Mouse (Mus musculus) left cerebral cortex, adult 18-20 months (tissue): ENCODE measurements around the gene Tmtc3. TPM values are rescaled to one million over a fixed set of nuclear protein-coding genes. Genes with fewer than 3 reads are reported as not detected.
A peak's percentile ranks its signal among the peaks of the same experiment; 100 is the strongest.
"Not testable (repeated sequence)": the region's sequence is repeated elsewhere in the genome, so short reads cannot be mapped to it uniquely, and the experiment has no call there.

Source experiments
- DNase-seq, 2 experiments: peaks; one replicate each; pipeline ENCODE4 v3.0.0; 2021 to 2022; ENCODE audit warnings: low spot score in 2 of 2, mixed read lengths in 1 of 2
- long read RNA-seq, 2 experiments: library from polyadenylated mRNA; stranded (forward); transcript quantifications; one replicate each; pipeline ENCODE4 v2.0.0; 2021
- total RNA-seq, 2 experiments: library from RNA; stranded (reverse); gene quantifications; 2 replicates each; pipeline ENCODE4 v1.2.3; 2021

Tmtc3 gene
- total RNA-seq: 10 to 100 TPM; 12.7 to 16.3 TPM
- long read RNA-seq, experiment 1, full-length matches to known transcripts: 1 of 4 reads
- long read RNA-seq, experiment 1, partial matches to known transcripts: 0 of 4 reads
- long read RNA-seq, experiment 1, other reads (novel, unspliced or antisense): 3 of 4 reads
- long read RNA-seq, experiment 2, full-length matches to known transcripts: 1 of 4 reads
- long read RNA-seq, experiment 2, partial matches to known transcripts: 1 of 4 reads
- long read RNA-seq, experiment 2, other reads (novel, unspliced or antisense): 2 of 4 reads

DNA sequence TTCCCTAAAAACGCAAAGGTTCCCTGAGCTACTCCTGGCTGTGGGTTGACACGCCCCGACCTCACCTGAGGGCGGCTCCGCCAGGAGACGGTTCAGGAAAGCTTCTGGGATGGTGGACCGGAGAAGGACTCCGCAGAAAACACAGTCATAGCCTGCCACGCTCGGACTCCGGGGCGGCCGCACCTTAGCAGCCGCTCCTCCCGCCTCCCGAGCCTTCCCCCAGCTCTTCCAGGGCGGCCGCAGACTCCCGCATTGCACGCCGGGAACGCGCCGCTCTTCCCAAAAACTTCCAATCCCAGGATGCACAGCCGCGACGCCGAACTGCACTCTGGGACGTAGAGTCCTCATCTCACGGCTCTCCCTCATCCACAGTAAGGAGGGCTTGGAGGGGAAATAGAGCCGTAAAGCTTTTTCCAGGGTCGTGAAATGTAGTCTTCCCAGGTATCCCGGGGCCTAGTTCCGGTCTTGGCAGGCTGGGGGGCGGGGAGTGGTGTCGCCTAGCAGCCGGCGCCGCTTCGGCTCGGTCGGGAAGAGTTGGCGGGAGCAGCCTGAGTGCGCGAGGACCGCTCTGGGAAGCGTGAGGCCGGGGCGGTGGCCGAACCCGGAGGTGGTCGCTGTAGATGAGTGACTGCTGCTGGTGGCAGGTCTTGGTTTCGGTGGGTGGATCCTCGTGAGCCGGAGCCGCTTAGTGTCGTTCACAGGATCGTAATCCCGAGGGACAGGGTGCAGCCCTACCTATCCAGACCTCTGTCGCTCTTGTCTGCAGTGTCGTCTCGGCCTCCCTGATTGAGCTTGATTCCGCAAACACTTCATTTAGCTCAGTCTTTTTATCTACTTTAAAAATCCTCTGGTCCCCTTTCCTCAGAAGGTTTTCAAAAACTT is at the start of gene Tmtc3, which contains the start of gene Cep290:
Gene Tmtc3, minus strand, starts transcription at position 254 of the 882 bp plus-strand sequence.
Gene Cep290, plus strand, starts transcription at position 462 of the 882 bp plus-strand sequence.
- peak; percentile 97 to 98 for DNase-seq

GRCm38 (mm10) chr10:100524499-100525390 is 37.6 kb upstream of the Tmtc3 start:
- DNase-seq: no peak

GRCm38 (mm10) chr10:100522330-100522729 is 35.2 kb upstream of the Tmtc3 start:
- DNase-seq: no peak

- no peak for DNase-seq
Measured at GRCm38 (mm10) chr10:100521617-100522016, 34.5 kb upstream of the Tmtc3 start.

DNA sequence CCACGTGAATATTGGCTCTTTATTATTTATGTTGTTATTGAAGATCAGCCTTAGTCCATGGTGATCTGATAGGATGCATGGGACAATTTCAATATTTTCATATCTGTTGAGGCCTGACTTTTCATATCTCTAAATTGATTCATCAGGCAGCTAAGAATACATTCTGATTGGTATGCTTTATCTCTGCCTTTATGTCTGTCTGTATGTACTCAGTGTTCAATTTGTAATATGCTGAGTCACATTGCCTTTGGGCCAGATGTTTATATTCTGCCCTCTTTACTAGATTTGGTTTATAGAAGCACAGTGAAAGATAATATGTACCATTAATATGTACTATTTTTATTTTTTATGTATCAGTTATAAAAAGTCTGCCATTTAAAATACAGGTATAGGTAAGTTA is 21.0 kb upstream of the Tmtc3 start:
- DNase-seq: no peak

- DNase-seq: no peak
Measured at GRCm38 (mm10) chr10:100498309-100498708, 11.2 kb upstream of the Tmtc3 start.

DNA sequence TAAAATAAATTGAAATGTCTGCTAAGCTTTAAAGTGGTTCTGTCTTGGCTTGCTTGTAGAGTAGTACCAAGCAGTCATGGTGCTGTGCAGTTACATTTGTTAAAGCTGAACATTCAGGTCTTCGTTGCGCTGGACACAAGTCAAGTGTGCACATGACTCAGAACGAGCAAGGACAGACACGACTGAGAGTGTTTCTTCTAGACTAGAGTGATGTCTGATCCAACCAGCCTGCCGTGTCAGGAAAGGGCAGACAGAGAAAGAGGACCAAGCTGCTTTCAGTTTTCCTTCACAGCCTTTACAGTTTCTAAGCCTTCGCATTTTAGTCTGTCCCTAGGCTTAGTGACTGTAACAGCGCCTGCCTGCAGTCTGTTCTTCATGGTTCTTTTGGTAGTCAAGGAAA is 4.8 kb upstream of the Tmtc3 start:
- no peak for DNase-seq

DNA sequence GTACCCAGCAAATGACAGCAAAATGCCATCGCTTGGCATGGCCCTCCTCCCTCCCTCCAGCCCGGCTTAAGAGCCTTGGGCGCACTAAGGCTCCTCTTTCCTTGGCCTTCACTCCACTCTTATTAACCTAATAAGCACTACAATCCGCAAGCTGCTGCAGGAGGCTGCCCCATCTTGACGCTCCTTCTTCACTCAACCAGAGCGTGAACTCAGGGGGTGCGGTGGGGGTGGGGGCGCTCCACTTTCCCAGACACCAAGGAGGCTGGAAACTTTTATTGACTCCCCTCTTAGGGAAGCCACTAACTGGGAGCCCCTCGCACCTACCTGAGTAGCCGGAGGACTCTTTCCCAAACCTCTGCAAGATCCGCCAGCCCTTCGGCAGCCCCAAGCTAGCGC is 451 bp downstream of the Tmtc3 start:
- no peak for DNase-seq

- DNase-seq: no peak
Measured at GRCm38 (mm10) chr10:100479538-100479937, 7.6 kb downstream of the Tmtc3 start.

GRCm38 (mm10) chr10:100475040-100475439 is 12.1 kb downstream of the Tmtc3 start:
- DNase-seq: no peak

- no peak for DNase-seq
Measured at GRCm38 (mm10) chr10:100460515-100460914, 26.6 kb downstream of the Tmtc3 start.

DNA sequence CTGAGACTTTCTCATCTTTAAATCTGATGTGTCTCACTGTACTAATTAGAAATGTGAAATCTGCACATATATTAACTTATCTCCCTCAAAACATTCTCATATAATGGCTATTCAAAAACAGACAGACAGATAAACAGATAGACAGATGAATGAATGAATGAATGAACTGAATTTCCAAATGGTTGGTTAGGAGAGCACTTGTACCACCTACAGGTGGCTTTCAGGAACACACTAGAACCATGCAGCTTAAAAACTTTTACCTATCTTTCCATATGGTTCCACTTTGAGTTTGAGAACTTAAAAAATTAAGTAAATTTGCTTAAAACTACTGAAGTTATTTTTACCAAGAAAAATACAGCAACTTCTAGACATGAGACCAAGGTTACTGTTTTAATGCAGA is 37.8 kb downstream of the Tmtc3 start:
- no peak for DNase-seq

GRCm38 (mm10) chr10:100427592-100427991 is 59.6 kb downstream of the Tmtc3 start:
- DNase-seq: no peak

GRCm38 (mm10) chr10:100415566-100415965 is 71.6 kb downstream of the Tmtc3 start:
- DNase-seq: no peak

GRCm38 (mm10) chr10:100402301-100402700 is 84.8 kb downstream of the Tmtc3 start:
- not testable (repeated sequence) for DNase-seq

Other genes starting within 250 kb of the Tmtc3 start
- not detected for gene Gm4301, start 151.7 kb downstream of the Tmtc3 start, total RNA-seq
- gene Gm4302, start 146.5 kb downstream of the Tmtc3 start, total RNA-seq: not detected
- not detected for gene Gm4303, start 141.4 kb downstream of the Tmtc3 start, total RNA-seq
- not detected for gene Gm4305, start 136.3 kb downstream of the Tmtc3 start, total RNA-seq
- gene Gm4307, start 126.0 kb downstream of the Tmtc3 start, total RNA-seq: not detected
- gene Gm4312, start 104.8 kb downstream of the Tmtc3 start, total RNA-seq: not detected
- gene Cep290, start 208 bp upstream of the Tmtc3 start, total RNA-seq: 10 to 100 TPM; 15.2 to 17.2 TPM
- 10 to 100 TPM; 23.3 to 24.0 TPM for gene 4930430F08Rik, start 103.1 kb upstream of the Tmtc3 start, total RNA-seq
- gene 1700017N19Rik, start 103.1 kb upstream of the Tmtc3 start, total RNA-seq: not detected